Mouse (Mus musculus) spleen, adult 2 months (tissue): ENCODE data around the gene 3110082I17Rik.

ENCODE experiments used
- CTCF ChIP-seq: fragments of 200-500 bp; IDR thresholded peaks from 2 replicates; pipeline ENCODE4 v1.5.1; 2011; ENCODE audit warnings: mild to moderate bottlenecking, inconsistent platforms; ENCODE audit not compliant: insufficient read depth, insufficient read length, insufficient replicate concordance; ENCODE audit errors: extremely low read depth
- POLR2A ChIP-seq: fragments of 200-500 bp; IDR thresholded peaks from 2 replicates; pipeline ENCODE4 v1.6.1; 2011; ENCODE audit warnings: low read depth, low read length, inconsistent platforms

GRCm38 (mm10) chr5:139309946-139310345 lies 150.4 kb downstream of the 3110082I17Rik start:
- TF ChIP-seq CTCF (no peak), POLR2A (no peak)
